Comparison of ENCODE assay signal across 9 mouse cellular contexts in the genomic region with DNA sequence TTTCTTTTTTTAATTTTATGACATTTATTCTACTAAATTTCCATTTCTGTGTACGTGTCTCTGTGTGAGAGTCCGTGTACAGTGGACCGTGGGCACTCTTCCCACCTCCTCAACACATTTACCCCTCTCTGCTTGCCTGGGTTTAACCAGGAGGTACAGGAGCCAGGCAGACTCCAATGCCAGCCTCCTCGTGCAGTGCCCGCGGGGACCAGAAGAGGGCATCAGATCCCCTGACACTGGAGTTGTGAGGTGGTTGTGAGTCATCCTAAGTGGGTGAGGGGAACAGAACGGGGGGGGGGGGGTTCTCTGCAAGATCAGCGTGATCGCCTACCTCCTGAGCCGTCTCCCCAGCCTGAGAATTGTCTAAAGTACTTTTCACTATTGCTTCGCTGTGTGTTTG. TPM values are rescaled to one million over a fixed set of nuclear protein-coding genes. Genes with fewer than 3 reads are reported as not detected.
DNase-seq lines count a peak whose midpoint lies in the region; ATAC-seq and TF ChIP-seq lines count a peak whose summit lies in the region.
"Had no signal": no experiment of that assay in that cellular context is flagged by ENCODE, and none has a peak within 500 bp of the region (broad histone marks: within the 10 kb centered on the region; RNA-seq: fewer than 3 reads in every experiment).

No protein-coding gene starts in this region.

- WGBS in hindbrain, embryonic 11.5 days = 12% methylated on average over 11 of the region's 11 CpGs
- WGBS in hindbrain, embryonic 12.5 days = 9% methylated on average over 11 of the region's 11 CpGs
- WGBS in neural tube, embryonic 13.5 days = 13% methylated on average over 11 of the region's 11 CpGs

- TF ChIP-seq CTCF in ES-Bruce4 (IDR thresholded peaks at IDR 0.05; ENCODE audit: low read depth, low read length) = peak; percentile 71

- no peak for TF ChIP-seq EP300 in ES-Bruce4 (IDR thresholded peaks at IDR 0.05; ENCODE audit: insufficient read depth, low read depth, low read length)

- H3K27me3 ChIP-seq in hindbrain, embryonic 11.5 days (ENCODE audit: control insufficient read depth, insufficient read depth, low read length) = peaks cover 82% of the 10 kb centered on the region
- H3K27me3 ChIP-seq in hindbrain, embryonic 12.5 days = peaks cover 99% of the 10 kb centered on the region
- peaks cover 3% of the 10 kb centered on the region; the same call in 1 of the 2 replicates for H3K27me3 ChIP-seq in ES-Bruce4 (ENCODE audit: control insufficient read depth, insufficient read depth, low read length, poor library complexity, severe bottlenecking)
- peaks cover 92% of the 10 kb centered on the region for H3K27me3 ChIP-seq in neural tube, embryonic 13.5 days

- peaks cover 19% of the 10 kb centered on the region for H3K4me1 ChIP-seq in hindbrain, embryonic 11.5 days (replicated peaks; ENCODE audit: control insufficient read depth, insufficient read depth, low read length)
- peaks cover 27% of the 10 kb centered on the region for H3K4me1 ChIP-seq in hindbrain, embryonic 12.5 days
- H3K4me1 ChIP-seq in ES-Bruce4 (ENCODE audit: control insufficient read depth, insufficient read depth, low read length) = no peaks in the 10 kb centered on the region
- H3K4me1 ChIP-seq in neural tube, embryonic 13.5 days (replicated peaks) = peaks cover 31% of the 10 kb centered on the region

- H3K36me3 ChIP-seq in hindbrain, embryonic 11.5 days (ENCODE audit: control insufficient read depth, insufficient read depth, low read length) = no peaks in the 10 kb centered on the region
- no peaks in the 10 kb centered on the region for H3K36me3 ChIP-seq in hindbrain, embryonic 12.5 days
- H3K36me3 ChIP-seq in ES-Bruce4 (ENCODE audit: control insufficient read depth, insufficient read depth, low read length, poor library complexity, severe bottlenecking) = no peaks in the 10 kb centered on the region
- H3K36me3 ChIP-seq in neural tube, embryonic 13.5 days = no peaks in the 10 kb centered on the region
- H3K36me3 ChIP-seq: embryonic facial prominence, embryonic 15.5 days had no signal

- intact Hi-C loops in left cerebral cortex, postnatal 25 days (cut with DNase I) = no loop called here

- H3K9me3 ChIP-seq in hindbrain, embryonic 11.5 days (ENCODE audit: control insufficient read depth, low read length) = no peaks in the 10 kb centered on the region
- H3K9me3 ChIP-seq in hindbrain, embryonic 12.5 days (replicated peaks) = no peaks in the 10 kb centered on the region
- no peaks in the 10 kb centered on the region for H3K9me3 ChIP-seq in ES-Bruce4 (replicated peaks; ENCODE audit: control insufficient read depth, insufficient read depth, low read length, poor library complexity, severe bottlenecking)
- no peaks in the 10 kb centered on the region for H3K9me3 ChIP-seq in neural tube, embryonic 13.5 days
- H3K9me3 ChIP-seq: embryonic facial prominence, embryonic 15.5 days had no signal

- H3K4me2 ChIP-seq in hindbrain, embryonic 11.5 days (replicated peaks; ENCODE audit: low read depth, low read length) = no peak overlapping the region
- H3K4me2 ChIP-seq in hindbrain, embryonic 12.5 days (replicated peaks) = no peak overlapping the region
- no peak overlapping the region for H3K4me2 ChIP-seq in neural tube, embryonic 13.5 days

- H3K9ac ChIP-seq in hindbrain, embryonic 11.5 days (ENCODE audit: low read depth, low read length) = no peak overlapping the region
- H3K9ac ChIP-seq in hindbrain, embryonic 12.5 days = no peak overlapping the region
- H3K9ac ChIP-seq in ES-Bruce4 (ENCODE audit: low read depth, poor library complexity, severe bottlenecking) = no peak overlapping the region
- no peak overlapping the region for H3K9ac ChIP-seq in neural tube, embryonic 13.5 days
- H3K9ac ChIP-seq: embryonic facial prominence, embryonic 15.5 days had no signal

- no peak for ATAC-seq in hindbrain, embryonic 11.5 days (ENCODE audit: low FRiP score)
- ATAC-seq in hindbrain, embryonic 12.5 days (ENCODE audit: low FRiP score) = no peak
- 0 out of 2 replicates have a peak, but pooled peaks have one; percentile 51 for ATAC-seq in neural tube, embryonic 13.5 days (ENCODE audit: low read depth)

- no peak for TF ChIP-seq POLR2A in ES-Bruce4 (IDR thresholded peaks at IDR 0.05; ENCODE audit: insufficient read depth, low read length)

- peak; percentile 78 for DNase-seq in hindbrain, embryonic 11.5 days (ENCODE audit: low spot score)
- peak; percentile 50 for DNase-seq in c-Kit-positive CD71-negative TER-119-negative erythroid progenitor cells, embryonic 14.5 days (ENCODE audit: low read depth)
- DNase-seq in gastrocnemius, postnatal 10 days = peak; percentile 57
- peak; percentile 57 to 78 for DNase-seq in left cerebral cortex, postnatal 25 days (ENCODE audit: low spot score in 2 of 2)
- DNase-seq in thymus, postnatal 14 days = peak; percentile 78

- H3K27ac ChIP-seq in hindbrain, embryonic 11.5 days (ENCODE audit: low read depth, low read length) = no peak overlapping the region
- H3K27ac ChIP-seq in hindbrain, embryonic 12.5 days = no peak overlapping the region
- H3K27ac ChIP-seq in ES-Bruce4 (ENCODE audit: insufficient read depth, low read length) = no peak overlapping the region
- H3K27ac ChIP-seq in neural tube, embryonic 13.5 days (replicated peaks) = no peak overlapping the region
- H3K27ac ChIP-seq: embryonic facial prominence, embryonic 15.5 days had no signal

- H3K4me3 ChIP-seq in hindbrain, embryonic 11.5 days (ENCODE audit: low read depth, low read length) = no peak overlapping the region
- no peak overlapping the region for H3K4me3 ChIP-seq in hindbrain, embryonic 12.5 days
- H3K4me3 ChIP-seq in ES-Bruce4 (ENCODE audit: low read depth, low read length) = no peak overlapping the region
- no peak overlapping the region for H3K4me3 ChIP-seq in neural tube, embryonic 13.5 days

RNA-seq across cellular contexts. Expression of a gene that starts 2.2 kb away (rescaled TPM):
- not detected in 2 replicates for polyA plus RNA-seq in hindbrain, embryonic 11.5 days (2014; fragmentation: Nextera tagmentation; extraction: Ambion mirVana)
- polyA plus RNA-seq in hindbrain, embryonic 12.5 days (2016; fragmentation: Nextera tagmentation; extraction: Ambion mirVana) = not detected in 2 replicates
- polyA plus RNA-seq in ES-Bruce4 (2011; ENCODE audit: insufficient read depth, insufficient read length, low read depth, missing spikeins) = not detected in 2 replicates
- not detected for total RNA-seq in gastrocnemius, postnatal 10 days (2021)
- total RNA-seq in left cerebral cortex, postnatal 25 days (2021) = 1 to 10 TPM; 1.9 to 2.2 TPM
- polyA plus RNA-seq in neural tube, embryonic 13.5 days (2015; fragmentation: Nextera tagmentation; extraction: Ambion mirVana) = not detected in 2 replicates
- polyA plus RNA-seq: embryonic facial prominence, embryonic 15.5 days had no signal

RNA-seq across cellular contexts. Expression of a gene that starts 4.2 kb away (rescaled TPM):
- not detected in 2 replicates for polyA plus RNA-seq in hindbrain, embryonic 11.5 days (2014; fragmentation: Nextera tagmentation; extraction: Ambion mirVana)
- polyA plus RNA-seq in hindbrain, embryonic 12.5 days (2016; fragmentation: Nextera tagmentation; extraction: Ambion mirVana) = not detected in 2 replicates
- not detected in 2 replicates for polyA plus RNA-seq in ES-Bruce4 (2011; ENCODE audit: insufficient read depth, insufficient read length, low read depth, missing spikeins)
- under 1 TPM in 1 of 2 experiments, not detected in 1; 0.50 TPM for total RNA-seq in gastrocnemius, postnatal 10 days (2021)
- total RNA-seq in left cerebral cortex, postnatal 25 days (2021) = 10 to 100 TPM; 13.5 to 20.4 TPM
- 0.36 TPM in 1 of 2 replicates, not detected in the other for polyA plus RNA-seq in neural tube, embryonic 13.5 days (2015; fragmentation: Nextera tagmentation; extraction: Ambion mirVana)
- polyA plus RNA-seq: embryonic facial prominence, embryonic 15.5 days had no signal

RNA-seq across cellular contexts. Expression of a gene that starts 14.6 kb away (rescaled TPM):
- 77.4 and 86.5 TPM in 2 replicates for polyA plus RNA-seq in hindbrain, embryonic 11.5 days (2014; fragmentation: Nextera tagmentation; extraction: Ambion mirVana)
- 70.7 and 73.3 TPM in 2 replicates for polyA plus RNA-seq in hindbrain, embryonic 12.5 days (2016; fragmentation: Nextera tagmentation; extraction: Ambion mirVana)
- 13.3 and 17.0 TPM in 2 replicates for polyA plus RNA-seq in ES-Bruce4 (2011; ENCODE audit: insufficient read depth, insufficient read length, low read depth, missing spikeins)
- 10 to 100 TPM; 48.6 to 51.2 TPM for total RNA-seq in gastrocnemius, postnatal 10 days (2021)
- 10 to 100 TPM; 76.1 to 76.8 TPM for total RNA-seq in left cerebral cortex, postnatal 25 days (2021)
- polyA plus RNA-seq in neural tube, embryonic 13.5 days (2015; fragmentation: Nextera tagmentation; extraction: Ambion mirVana) = 77.4 and 87.0 TPM in 2 replicates

RNA-seq across cellular contexts. Expression of a gene that starts 51.7 kb away (rescaled TPM):
- polyA plus RNA-seq in hindbrain, embryonic 11.5 days (2014; fragmentation: Nextera tagmentation; extraction: Ambion mirVana) = 20.2 and 22.0 TPM in 2 replicates
- 16.9 and 17.1 TPM in 2 replicates for polyA plus RNA-seq in hindbrain, embryonic 12.5 days (2016; fragmentation: Nextera tagmentation; extraction: Ambion mirVana)
- 21.5 and 22.5 TPM in 2 replicates for polyA plus RNA-seq in ES-Bruce4 (2011; ENCODE audit: insufficient read depth, insufficient read length, low read depth, missing spikeins)
- 1 to 10 TPM; 4.8 to 6.0 TPM for total RNA-seq in gastrocnemius, postnatal 10 days (2021)
- 1 to 10 TPM; 8.2 to 9.0 TPM for total RNA-seq in left cerebral cortex, postnatal 25 days (2021)
- polyA plus RNA-seq in neural tube, embryonic 13.5 days (2015; fragmentation: Nextera tagmentation; extraction: Ambion mirVana) = 13.1 and 13.8 TPM in 2 replicates

RNA-seq across cellular contexts. Expression of a gene that starts 51.7 kb away (rescaled TPM):
- 16.3 and 17.3 TPM in 2 replicates for polyA plus RNA-seq in hindbrain, embryonic 11.5 days (2014; fragmentation: Nextera tagmentation; extraction: Ambion mirVana)
- polyA plus RNA-seq in hindbrain, embryonic 12.5 days (2016; fragmentation: Nextera tagmentation; extraction: Ambion mirVana) = 13.9 and 14.3 TPM in 2 replicates
- 10.4 and 11.6 TPM in 2 replicates for polyA plus RNA-seq in ES-Bruce4 (2011; ENCODE audit: insufficient read depth, insufficient read length, low read depth, missing spikeins)
- 1 to 10 TPM; 4.7 to 5.1 TPM for total RNA-seq in gastrocnemius, postnatal 10 days (2021)
- total RNA-seq in left cerebral cortex, postnatal 25 days (2021) = 10 to 100 TPM in 1 of 2 experiments, 1 to 10 TPM in 1; 9.8 to 10.7 TPM
- 10.8 and 12.4 TPM in 2 replicates for polyA plus RNA-seq in neural tube, embryonic 13.5 days (2015; fragmentation: Nextera tagmentation; extraction: Ambion mirVana)
